Mouse (Mus musculus) embryonic facial prominence, embryonic 11.5 days (tissue): ENCODE data around the gene Tmem127. TPM values are rescaled to one million over a fixed set of nuclear protein-coding genes. Genes with fewer than 3 reads are reported as not detected.

ENCODE experiments used
- ATAC-seq: fragments of 200-750 bp; cut with Nextera tagmentation; replicated peaks from 2 replicates; pipeline ENCODE4 v1.8.0; 2017; ENCODE audit warnings: low read depth; ENCODE audit not compliant: insufficient number of reproducible peaks, low FRiP score, low TSS enrichment
- DNase-seq: peaks from one replicate; pipeline ENCODE4 v3.0.0-alpha.2; 2015; ENCODE audit warnings: low spot score
- H3K27ac ChIP-seq: fragments of 300-500 bp; sonication (generic); replicated peaks from 2 replicates; pipeline ENCODE4 v1.5.1; 2014; ENCODE audit warnings: mild to moderate bottlenecking, low read depth, low read length, control low read depth
- H3K27me3 ChIP-seq: fragments of 300-500 bp; sonication (generic); 2 replicates; pipeline ENCODE4 v1.6.1; 2014; ENCODE audit warnings: mild to moderate bottlenecking, low read length, moderate library complexity, mixed read lengths; ENCODE audit not compliant: control insufficient read depth, insufficient read depth
- H3K36me3 ChIP-seq: fragments of 300-500 bp; sonication (generic); replicated peaks from 2 replicates; pipeline ENCODE4 v1.6.1; 2014; ENCODE audit warnings: low read depth, mild to moderate bottlenecking, low read length, moderate library complexity, mixed read lengths; ENCODE audit not compliant: control insufficient read depth, insufficient read depth
- H3K4me1 ChIP-seq: fragments of 300-500 bp; sonication (generic); 2 replicates; pipeline ENCODE4 v1.6.1; 2014; ENCODE audit warnings: low read length, mixed read lengths; ENCODE audit not compliant: control insufficient read depth, insufficient read depth
- H3K4me2 ChIP-seq: fragments of 300-500 bp; sonication (generic); 2 replicates; pipeline ENCODE4 v1.6.1; 2014; ENCODE audit warnings: low read depth, mild to moderate bottlenecking, control low read depth, low read length, moderate library complexity
- H3K4me3 ChIP-seq: fragments of 300-500 bp; sonication (generic); 2 replicates; pipeline ENCODE4 v1.5.1; 2014; ENCODE audit warnings: low read depth, low read length, control low read depth
- H3K9ac ChIP-seq: fragments of 300-500 bp; sonication (generic); replicated peaks from 2 replicates; pipeline ENCODE4 v1.6.1; 2014; ENCODE audit warnings: mild to moderate bottlenecking, control low read depth, low read length
- H3K9me3 ChIP-seq: fragments of 300-500 bp; sonication (generic); replicated peaks from 2 replicates; pipeline ENCODE4 v1.6.1; 2016; ENCODE audit warnings: mild to moderate bottlenecking, low read length, inconsistent platforms, mixed read lengths; ENCODE audit not compliant: control insufficient read depth
- WGBS: fragments of 180-500 bp; shearing (Covaris S2); extraction: QIAGEN DNeasy Blood & Tissue Kit; methylation state at CpG from one replicate; pipeline ENCODE4 v1.1.7; 2014; 5-methylcytosine and 5-hydroxymethylcytosine counted together
- polyA plus RNA-seq: library from polyadenylated mRNA; unstranded; fragments of >200 nt; fragmentation: Nextera tagmentation; extraction: Ambion mirVana; gene quantifications from 2 replicates; pipeline ENCODE4 v1.2.1, GENCODE M21; 2014

Gene Tmem127
- polyA plus RNA-seq, 1 experiment from 2014 or later = 20.7 TPM

GRCm38 (mm10) chr2:127217746-127218145 is 30.0 kb upstream of the Tmem127 start:
- DNase-seq (no peak), ATAC-seq (no peak)
- no peaks in the 10 kb centered on the region for H3K4me1 ChIP-seq
- no peaks in the 10 kb centered on the region for H3K27me3 ChIP-seq
- H3K9ac ChIP-seq = no peak overlapping the region
- H3K4me2 ChIP-seq = no peak overlapping the region
- H3K9me3 ChIP-seq = no peaks in the 10 kb centered on the region
- 93% methylated on average over 5 of the region's 5 CpGs for WGBS
- no peak overlapping the region for H3K27ac ChIP-seq
- peaks cover 17% of the 10 kb centered on the region for H3K36me3 ChIP-seq
- H3K4me3 ChIP-seq = no peak overlapping the region

- Histone ChIP-seq H3K9me3 (no peaks in the 10 kb centered on the region), H3K4me2 (no peak overlapping the region), H3K27ac (no peak overlapping the region), H3K36me3 (peaks cover 33% of the 10 kb centered on the region), H3K4me1 (no peaks in the 10 kb centered on the region), H3K4me3 (no peak overlapping the region), H3K27me3 (no peaks in the 10 kb centered on the region), H3K9ac (no peak overlapping the region)
- no peak for DNase-seq
- ATAC-seq = no peak
- WGBS = 98% methylated on average over 3 of the region's 3 CpGs
Measured at GRCm38 (mm10) chr2:127225261-127225660, 22.4 kb upstream of the Tmem127 start.

- H3K9ac ChIP-seq = no peak overlapping the region
- no peak for DNase-seq
- 93% methylated on average over 11 of the region's 11 CpGs for WGBS
- no peak overlapping the region for H3K4me2 ChIP-seq
- no peaks in the 10 kb centered on the region for H3K4me1 ChIP-seq
- H3K27ac ChIP-seq = no peak overlapping the region
- H3K27me3 ChIP-seq = no peaks in the 10 kb centered on the region
- H3K36me3 ChIP-seq = peaks cover 27% of the 10 kb centered on the region
- no peaks in the 10 kb centered on the region for H3K9me3 ChIP-seq
- no peak overlapping the region for H3K4me3 ChIP-seq
- ATAC-seq = no peak
Measured at GRCm38 (mm10) chr2:127237897-127238610, 9.7 kb upstream of the Tmem127 start.

GRCm38 (mm10) chr2:127240065-127240464 is 7.6 kb upstream of the Tmem127 start:
- Histone ChIP-seq H3K27ac (no peak overlapping the region), H3K27me3 (no peaks in the 10 kb centered on the region), H3K4me1 (no peaks in the 10 kb centered on the region), H3K9ac (no peak overlapping the region), H3K36me3 (peaks cover 27% of the 10 kb centered on the region), H3K9me3 (no peaks in the 10 kb centered on the region), H3K4me2 (no peak overlapping the region), H3K4me3 (no peak overlapping the region)
- WGBS = 92% methylated on average over 2 of the region's 2 CpGs
- ATAC-seq (no peak), DNase-seq (no peak)

- H3K9me3 ChIP-seq = no peaks in the 10 kb centered on the region
- H3K27me3 ChIP-seq = no peaks in the 10 kb centered on the region
- H3K4me1 ChIP-seq = no peaks in the 10 kb centered on the region; the same call in 1 of the 2 replicates
- ATAC-seq (peak; percentile 58), DNase-seq (peak; percentile 55)
- H3K9ac ChIP-seq = peak overlapping the region; percentile 86
- peaks cover 3% of the 10 kb centered on the region for H3K36me3 ChIP-seq
- H3K27ac ChIP-seq = no peak overlapping the region
- peak overlapping the region; percentile 97 for H3K4me2 ChIP-seq
- under 1% methylated on average over 39 of the region's 39 CpGs for WGBS
- peak overlapping the region; percentile 86 for H3K4me3 ChIP-seq
Measured at GRCm38 (mm10) chr2:127248334-127249004, 761 bp downstream of the Tmem127 start.

- no peak overlapping the region for H3K27ac ChIP-seq
- no peaks in the 10 kb centered on the region for H3K27me3 ChIP-seq
- no peak overlapping the region for H3K4me3 ChIP-seq
- H3K9me3 ChIP-seq = no peaks in the 10 kb centered on the region
- no peak for DNase-seq
- no peak for ATAC-seq
- 91% methylated on average over 9 of the region's 9 CpGs for WGBS
- no peaks in the 10 kb centered on the region; the same call in 1 of the 2 replicates for H3K4me1 ChIP-seq
- H3K9ac ChIP-seq = no peak overlapping the region
- peaks cover under 1% of the 10 kb centered on the region; the same call in 1 of the 2 replicates for H3K36me3 ChIP-seq
- no peak overlapping the region for H3K4me2 ChIP-seq
Measured at GRCm38 (mm10) chr2:127250291-127251008, 2.7 kb downstream of the Tmem127 start.

GRCm38 (mm10) chr2:127251457-127251856 is 3.7 kb downstream of the Tmem127 start:
- Histone ChIP-seq H3K4me3 (no peak overlapping the region), H3K9ac (no peak overlapping the region), H3K36me3 (no peaks in the 10 kb centered on the region), H3K27me3 (no peaks in the 10 kb centered on the region), H3K27ac (no peak overlapping the region), H3K4me1 (no peaks in the 10 kb centered on the region; the same call in 1 of the 2 replicates), H3K4me2 (no peak overlapping the region), H3K9me3 (no peaks in the 10 kb centered on the region)
- DNase-seq (no peak), ATAC-seq (no peak)
- 80% methylated on average over 3 of the region's 3 CpGs for WGBS
